Comparison of ENCODE assay signal across 12 mouse cellular contexts in genomic region chr10:61517296-61518071, GRCm38 (mm10). TPM values are rescaled to one million over a fixed set of nuclear protein-coding genes. Genes with fewer than 3 reads are reported as not detected.
DNase-seq lines count a peak whose midpoint lies in the region; ATAC-seq lines count a peak whose summit lies in the region.
"Had no signal": no experiment of that assay in that cellular context is flagged by ENCODE, and none has a peak within 500 bp of the region (broad histone marks: within the 10 kb centered on the region; RNA-seq: fewer than 3 reads in every experiment).

No protein-coding gene starts in this region.

- intact Hi-C loops in heart, postnatal 10 days (cut with DNase I) = no loop called here

- no peak overlapping the region for H3K4me2 ChIP-seq in liver, embryonic 13.5 days
- no peak overlapping the region for H3K4me2 ChIP-seq in liver, embryonic 11.5 days
- H3K4me2 ChIP-seq: embryonic facial prominence, embryonic 13.5 days; lung, embryonic 15.5 days had no signal

- H3K27me3 ChIP-seq in liver, embryonic 13.5 days = no peaks in the 10 kb centered on the region
- H3K27me3 ChIP-seq in liver, embryonic 11.5 days (replicated peaks; ENCODE audit: control insufficient read depth, insufficient read depth, low read length) = no peaks in the 10 kb centered on the region
- H3K27me3 ChIP-seq: embryonic facial prominence, embryonic 13.5 days; lung, embryonic 15.5 days had no signal

- H3K27ac ChIP-seq in liver, embryonic 13.5 days = 0 out of 2 replicates have a peak overlapping the region, but pooled peaks have one; percentile 24
- H3K27ac ChIP-seq in liver, embryonic 11.5 days (ENCODE audit: low read depth, low read length) = no peak overlapping the region
- H3K27ac ChIP-seq: embryonic facial prominence, embryonic 13.5 days; lung, embryonic 15.5 days had no signal

- peak; percentile 38 for DNase-seq in cerebellum, adult 11-12 months
- DNase-seq in cerebellum, adult 8-10 months = no peak
- DNase-seq in liver, embryonic 13.5 days = no peak
- no peak for DNase-seq in liver, embryonic 11.5 days (ENCODE audit: low spot score)
- DNase-seq in cerebellum, postnatal 36 days = peak; percentile 21 to 31
- DNase-seq in heart, postnatal 10 days = peak; percentile 34 to 44
- DNase-seq in spleen, postnatal 14 days (ENCODE audit: low spot score in 2 of 2) = no peak
- DNase-seq in thymus, postnatal 14 days = no peak
- DNase-seq: kidney, adult 9 months; thymus, postnatal 36 days had no signal

- no peaks in the 10 kb centered on the region; the same call in 1 of the 2 replicates for H3K36me3 ChIP-seq in liver, embryonic 13.5 days
- no peaks in the 10 kb centered on the region for H3K36me3 ChIP-seq in liver, embryonic 11.5 days (ENCODE audit: control insufficient read depth, insufficient read depth, low read length)
- H3K36me3 ChIP-seq: embryonic facial prominence, embryonic 13.5 days; lung, embryonic 15.5 days had no signal

- H3K4me3 ChIP-seq in liver, embryonic 13.5 days (replicated peaks) = no peak overlapping the region
- H3K4me3 ChIP-seq in liver, embryonic 11.5 days (ENCODE audit: low read depth, low read length) = no peak overlapping the region
- H3K4me3 ChIP-seq: embryonic facial prominence, embryonic 13.5 days; lung, embryonic 15.5 days had no signal

- 0 out of 2 replicates have a peak, but pooled peaks cover 9% of the 10 kb centered on the region for H3K9me3 ChIP-seq in liver, embryonic 13.5 days (replicated peaks)
- peaks cover 5% of the 10 kb centered on the region for H3K9me3 ChIP-seq in liver, embryonic 11.5 days (ENCODE audit: control insufficient read depth, low read length)
- H3K9me3 ChIP-seq: embryonic facial prominence, embryonic 13.5 days; lung, embryonic 15.5 days had no signal

- H3K9ac ChIP-seq in liver, embryonic 13.5 days = 0 out of 2 replicates have a peak overlapping the region, but pooled peaks have one; percentile 19
- no peak overlapping the region for H3K9ac ChIP-seq in liver, embryonic 11.5 days (ENCODE audit: low read depth, low read length)
- H3K9ac ChIP-seq: embryonic facial prominence, embryonic 13.5 days; lung, embryonic 15.5 days had no signal

- 0 out of 2 replicates have a peak, but pooled peaks have one; percentile 31 for ATAC-seq in liver, embryonic 13.5 days (ENCODE audit: low read depth)
- ATAC-seq in liver, embryonic 11.5 days (replicated peaks; ENCODE audit: low FRiP score) = no peak

- 51% methylated on average over 12 of the region's 12 CpGs for WGBS in liver, embryonic 13.5 days (ENCODE audit: insufficient replicate concordance)
- 45% methylated on average over 12 of the region's 12 CpGs for WGBS in liver, embryonic 11.5 days

- peaks cover 32% of the 10 kb centered on the region for H3K4me1 ChIP-seq in liver, embryonic 13.5 days (replicated peaks)
- H3K4me1 ChIP-seq in liver, embryonic 11.5 days (replicated peaks; ENCODE audit: control insufficient read depth, insufficient read depth, low read length) = peaks cover 18% of the 10 kb centered on the region

RNA-seq across cellular contexts. Expression of gene Lrrc20, which starts 41.9 kb away (rescaled TPM):
- polyA plus RNA-seq in liver, embryonic 13.5 days (2015; fragmentation: Nextera tagmentation; extraction: Ambion mirVana) = 7.8 and 8.1 TPM in 2 replicates
- 12.0 and 14.1 TPM in 2 replicates for polyA plus RNA-seq in liver, embryonic 11.5 days (2014; fragmentation: Nextera tagmentation; extraction: Ambion mirVana)
- total RNA-seq in heart, postnatal 10 days (2021) = 10 to 100 TPM; 19.1 to 22.9 TPM

Comparison
In these comparisons a context has a peak if more than half of its experiments do, and no peak if none do; other contexts are left out.
1. DNase-seq: peak in cerebellum, adult 11-12 months (single experiment), cerebellum, postnatal 36 days (2 of 2) and heart, postnatal 10 days (2 of 2); none in cerebellum, adult 8-10 months (single experiment), liver, embryonic 13.5 days (single experiment), liver, embryonic 11.5 days (single experiment), spleen, postnatal 14 days (0 of 2) and thymus, postnatal 14 days (single experiment).